In the genomic region with DNA sequence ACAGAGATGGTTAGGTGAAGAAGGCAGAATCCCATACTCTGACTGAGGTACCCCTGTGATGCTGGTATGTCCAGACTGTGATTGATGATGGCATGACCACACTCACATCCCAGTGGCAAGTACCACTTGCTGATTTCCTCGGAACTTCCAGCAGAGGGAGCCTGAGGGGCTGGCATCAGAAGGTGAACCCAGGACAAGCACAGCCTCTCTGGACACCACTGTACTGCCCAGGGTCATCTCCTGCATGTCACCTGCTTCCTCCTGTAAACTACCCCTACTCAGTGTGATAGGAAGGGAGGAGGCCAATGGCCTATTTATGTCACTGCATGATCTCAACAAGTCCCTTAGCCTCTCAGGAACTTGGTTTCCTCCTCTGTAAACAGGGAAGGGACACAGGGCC, we compare ENCODE assay signal across 8 mouse cellular contexts. TPM values are rescaled to one million over a fixed set of nuclear protein-coding genes. Genes with fewer than 3 reads are reported as not detected.
A peak's percentile ranks its signal among the peaks of the same experiment; 100 is the strongest.
DNase-seq lines count a peak whose midpoint lies in the region; ATAC-seq and TF ChIP-seq lines count a peak whose summit lies in the region.
"Had no signal": no experiment of that assay in that cellular context is flagged by ENCODE, and none has a peak within 500 bp of the region (broad histone marks: within the 10 kb centered on the region; RNA-seq: fewer than 3 reads in every experiment).

No protein-coding gene starts in this region.

- no peak for TF ChIP-seq POLR2A in CH12.LX (IDR thresholded peaks at IDR 0.05; ENCODE audit: low read depth, low read length)

- H3K9ac ChIP-seq in kidney, embryonic 15.5 days: no peak overlapping the region
- H3K9ac ChIP-seq in CH12.LX (ENCODE audit: insufficient read depth, low read depth): no peak overlapping the region
- no peak overlapping the region for H3K9ac ChIP-seq in neural tube, embryonic 11.5 days (ENCODE audit: low read length)
- H3K9ac ChIP-seq: limb, embryonic 13.5 days had no signal

- no peaks in the 10 kb centered on the region for H3K36me3 ChIP-seq in kidney, embryonic 15.5 days
- H3K36me3 ChIP-seq in CH12.LX (replicated peaks in 1 of 2; ENCODE audit: control insufficient read depth in 1 of 2, insufficient read depth in 1 of 2, low read length in 1 of 2): no peaks in the 10 kb centered on the region
- H3K36me3 ChIP-seq in neural tube, embryonic 11.5 days (ENCODE audit: control insufficient read depth, insufficient read depth, low read length): no peaks in the 10 kb centered on the region
- H3K36me3 ChIP-seq: limb, embryonic 13.5 days had no signal

- H3K4me1 ChIP-seq in kidney, embryonic 15.5 days: no peaks in the 10 kb centered on the region
- H3K4me1 ChIP-seq in CH12.LX (ENCODE audit: control insufficient read depth in 1 of 2, insufficient read depth in 2 of 2): 0 out of 4 replicates have a peak, but pooled peaks cover 0 to 4% of the 10 kb centered on the region in 2 experiments
- no peaks in the 10 kb centered on the region for H3K4me1 ChIP-seq in neural tube, embryonic 11.5 days (ENCODE audit: control insufficient read depth, insufficient read depth, low read length)
- H3K4me1 ChIP-seq: limb, embryonic 13.5 days had no signal

- 15% methylated on average over 1 of the region's 1 CpGs for WGBS in kidney, embryonic 15.5 days
- 13% methylated on average over 1 of the region's 1 CpGs for whole genome bisulfite sequencing in neural tube, embryonic 11.5 days

- no peak overlapping the region for H3K27ac ChIP-seq in kidney, embryonic 15.5 days
- no peak overlapping the region for H3K27ac ChIP-seq in CH12.LX (ENCODE audit: insufficient read depth, low read depth)
- no peak overlapping the region for H3K27ac ChIP-seq in neural tube, embryonic 11.5 days (ENCODE audit: low read depth, low read length)
- H3K27ac ChIP-seq: limb, embryonic 13.5 days had no signal

- TF ChIP-seq CTCF in CH12.LX (conservative IDR thresholded peaks at IDR 0.05 in 1 of 2, IDR thresholded peaks at IDR 0.05 in 1 of 2; ENCODE audit: low read depth in 2 of 2, low read length in 2 of 2): peak; percentile 58 to 70

- no peak overlapping the region for H3K4me2 ChIP-seq in kidney, embryonic 15.5 days
- H3K4me2 ChIP-seq in CH12.LX (ENCODE audit: insufficient read depth, low read depth, poor library complexity, severe bottlenecking): no peak overlapping the region
- no peak overlapping the region for H3K4me2 ChIP-seq in neural tube, embryonic 11.5 days (ENCODE audit: low read depth)
- H3K4me2 ChIP-seq: limb, embryonic 13.5 days had no signal

- dilution Hi-C loops in CH12.LX (cut with MboI; ENCODE audit: extremely low pct_ligation_motif_present, extremely low pct_unique_long_range_greater_than_20kb, low sequenced_read_pairs): no loop called here

- no peaks in the 10 kb centered on the region for H3K79me2 ChIP-seq in CH12.LX (replicated peaks; ENCODE audit: control insufficient read depth, extremely low read depth, insufficient read depth, poor library complexity, severe bottlenecking)

- H3K27me3 ChIP-seq in kidney, embryonic 15.5 days: no peaks in the 10 kb centered on the region
- peaks cover 81% of the 10 kb centered on the region for H3K27me3 ChIP-seq in CH12.LX (replicated peaks)
- no peaks in the 10 kb centered on the region for H3K27me3 ChIP-seq in neural tube, embryonic 11.5 days (ENCODE audit: control insufficient read depth, insufficient read depth, low read length)

- no peaks in the 10 kb centered on the region for H3K9me3 ChIP-seq in kidney, embryonic 15.5 days (replicated peaks)
- H3K9me3 ChIP-seq in CH12.LX (replicated peaks; ENCODE audit: low read length): peaks cover 6% of the 10 kb centered on the region
- no peaks in the 10 kb centered on the region for H3K9me3 ChIP-seq in neural tube, embryonic 11.5 days (ENCODE audit: control insufficient read depth, low read length)
- H3K9me3 ChIP-seq: limb, embryonic 13.5 days had no signal

- no peak for TF ChIP-seq EP300 in CH12.LX (IDR thresholded peaks at IDR 0.05; ENCODE audit: low read length)

- peak; percentile 6 for DNase-seq in kidney, postnatal 14 days
- DNase-seq in CH12.LX (ENCODE audit: extremely low read depth) (peak; percentile 34), R1 (ENCODE audit: low read depth, low spot score) (peak; percentile 13)
- peak; percentile 39 for DNase-seq in embryo, embryonic 11 days
- DNase-seq in neural tube, embryonic 11.5 days (ENCODE audit: low spot score): peak; percentile 26
- no peak for DNase-seq in urinary bladder, postnatal 36 days (ENCODE audit: low spot score in 2 of 2)

- in situ Hi-C loops in CH12.LX (cut with MboI; ENCODE audit: low pct_ligation_motif_present, low pct_unique_long_range_greater_than_20kb, low sequenced_read_pairs): no loop called here

- peak; percentile 28 for TF ChIP-seq RAD21 in CH12.LX (IDR thresholded peaks at IDR 0.05; ENCODE audit: low read depth, low read length)

- no peak for ATAC-seq in kidney, embryonic 15.5 days (replicated peaks; ENCODE audit: low FRiP score)
- ATAC-seq in neural tube, embryonic 11.5 days (ENCODE audit: insufficient read depth, low FRiP score, low TSS enrichment): no peak

- no peak overlapping the region for H3K4me3 ChIP-seq in kidney, embryonic 15.5 days (replicated peaks)
- no peak overlapping the region for H3K4me3 ChIP-seq in CH12.LX (replicated peaks in 1 of 3; ENCODE audit: low read depth in 2 of 3, low read length in 2 of 3, poor library complexity in 1 of 3)
- no peak overlapping the region for H3K4me3 ChIP-seq in neural tube, embryonic 11.5 days (ENCODE audit: low read depth, low read length)
- H3K4me3 ChIP-seq: limb, embryonic 13.5 days had no signal

TF ChIP-seq in CH12.LX, 34 proteins besides CTCF, POLR2A, EP300 and RAD21:
- TF ChIP-seq MAFK (IDR thresholded peaks at IDR 0.05; ENCODE audit: insufficient replicate concordance, low read length) (no peak), SMC3 (IDR thresholded peaks at IDR 0.05; ENCODE audit: low read depth, low read length) (peak; percentile 61)

RNA-seq across cellular contexts. Expression of a gene that starts 27.3 kb away (rescaled TPM):
- 3.5 and 3.7 TPM in 2 replicates for polyA plus RNA-seq in kidney, embryonic 15.5 days (2015; fragmentation: Nextera tagmentation; extraction: Ambion mirVana)
- total RNA-seq in CH12.LX (2012; rRNA removed) (not detected in 2 replicates), CH12.LX (2014; rRNA removed) (not detected in 2 replicates)
- not detected in 2 replicates for polyA plus RNA-seq in CH12.LX (2012; ENCODE audit: insufficient read length, low read depth)
- polyA plus RNA-seq in neural tube, embryonic 11.5 days (2014; fragmentation: Nextera tagmentation; extraction: Ambion mirVana): 2.3 and 2.5 TPM in 2 replicates

Comparison
In these comparisons a context has a peak if more than half of its experiments do, and no peak if none do; other contexts are left out.
1. DNase-seq: peak in kidney, postnatal 14 days (single experiment), CH12.LX (single experiment), R1 (single experiment), embryo, embryonic 11 days (single experiment) and neural tube, embryonic 11.5 days (single experiment); none in urinary bladder, postnatal 36 days (0 of 2).